Mouse (Mus musculus) thymus, postnatal 0 days (tissue): Measurements from ENCODE around the gene Cdh3. TPM values are rescaled to one million over a fixed set of nuclear protein-coding genes. Genes with fewer than 3 reads are reported as not detected.

Experiments used
- DNase-seq: peaks from one replicate; pipeline ENCODE4 v3.0.0-alpha.2; 2015; ENCODE audit warnings: low spot score
- polyA plus RNA-seq: library from polyadenylated mRNA; unstranded; fragments of >200 nt; fragmentation: Nextera tagmentation; extraction: Ambion mirVana; gene quantifications from 2 replicates; pipeline ENCODE4 v1.2.1, GENCODE M21; 2015

Gene Cdh3
- polyA plus RNA-seq, 1 experiment from 2014 or later: 7.7 TPM

DNA sequence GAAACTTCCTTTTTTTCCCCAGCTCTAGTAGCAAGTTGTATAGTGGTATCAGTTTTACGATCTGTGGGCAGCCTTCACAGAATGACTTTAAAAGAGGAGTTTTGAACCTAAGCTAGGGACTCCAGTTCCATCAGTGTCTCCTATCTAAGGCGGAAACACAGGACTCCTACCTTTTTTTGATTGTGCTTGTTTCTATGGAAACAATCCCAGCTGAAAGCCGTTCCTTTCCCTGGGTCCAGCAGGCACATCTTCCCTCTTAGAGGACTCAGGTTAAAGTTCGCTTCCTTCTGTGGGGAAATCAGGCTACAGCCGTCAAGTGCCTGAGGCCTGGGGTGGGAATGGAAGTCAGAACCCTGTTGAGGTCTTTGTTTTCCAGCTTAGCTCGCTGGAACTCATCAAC, 16.0 kb downstream of the Cdh3 start:
- DNase-seq: no peak

DNA sequence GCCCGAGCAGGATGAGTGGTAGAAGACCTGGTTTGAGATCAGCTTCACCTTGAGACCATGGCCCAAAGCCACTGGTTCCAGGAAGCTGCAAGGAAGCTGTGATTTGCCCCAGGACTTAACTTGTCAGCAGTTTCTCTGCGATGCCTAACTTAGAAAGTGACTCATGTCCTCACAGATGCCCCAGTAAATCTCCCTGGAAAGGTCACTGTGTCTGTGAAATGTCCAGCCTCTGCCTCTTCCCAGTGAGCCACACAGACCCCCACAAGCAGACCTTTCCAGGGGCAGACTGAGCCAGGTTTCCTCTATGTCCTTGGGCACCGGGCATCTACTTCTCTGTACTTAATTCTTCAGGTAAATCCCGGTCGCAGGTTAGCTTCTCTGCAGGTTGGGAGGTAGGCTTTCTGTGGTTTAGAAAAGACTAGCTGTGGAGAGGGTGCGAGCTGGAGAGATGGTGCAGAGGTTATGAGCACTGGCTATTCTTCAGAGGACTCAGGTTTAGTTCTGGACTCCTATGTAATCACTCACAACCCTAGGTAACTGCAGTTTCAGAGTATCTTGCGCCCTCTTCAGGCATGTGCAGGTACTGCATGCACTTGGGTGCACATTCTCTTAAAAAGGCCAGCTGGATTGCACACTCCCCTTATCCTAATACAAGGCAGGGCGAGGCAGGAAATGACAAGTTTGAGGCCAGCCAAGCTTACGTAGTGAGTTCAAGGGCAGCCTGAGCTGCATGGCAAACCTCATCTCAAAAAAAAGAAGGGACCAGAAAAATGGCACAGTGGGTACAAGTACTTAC, 16.7 kb downstream of the Cdh3 start:
- no peak for DNase-seq

DNA sequence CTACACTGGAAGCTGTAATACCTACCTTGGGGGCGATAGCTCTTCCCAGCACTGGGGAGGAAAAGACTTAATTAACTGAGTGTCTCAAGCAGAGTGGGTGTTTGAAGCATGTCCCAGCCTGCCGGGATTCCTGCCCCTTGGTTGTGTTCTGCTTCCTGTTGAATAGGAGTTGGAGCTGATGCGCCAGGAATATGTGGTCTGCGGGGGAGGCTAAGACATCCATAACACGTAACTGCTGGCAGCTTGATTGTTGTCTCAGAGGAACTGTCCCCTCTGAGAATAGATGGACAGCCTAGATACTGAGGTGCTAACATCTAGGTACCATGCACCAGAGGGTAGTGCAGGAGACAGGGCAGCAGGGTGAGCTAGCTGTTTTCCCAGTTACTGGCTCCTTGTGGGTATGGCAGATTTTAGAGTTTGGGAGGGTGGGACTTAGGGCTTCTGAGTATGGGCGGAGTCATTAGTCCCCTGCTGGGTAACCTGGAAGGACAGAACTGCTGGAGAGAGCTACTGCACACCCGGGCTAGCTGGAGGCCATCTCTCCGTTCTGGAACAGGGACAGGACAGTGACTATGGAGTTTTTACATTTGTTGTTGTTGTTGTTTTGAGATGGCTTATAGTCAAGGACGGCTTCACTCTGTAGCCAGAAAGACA, 18.0 kb downstream of the Cdh3 start:
- no peak for DNase-seq

DNA sequence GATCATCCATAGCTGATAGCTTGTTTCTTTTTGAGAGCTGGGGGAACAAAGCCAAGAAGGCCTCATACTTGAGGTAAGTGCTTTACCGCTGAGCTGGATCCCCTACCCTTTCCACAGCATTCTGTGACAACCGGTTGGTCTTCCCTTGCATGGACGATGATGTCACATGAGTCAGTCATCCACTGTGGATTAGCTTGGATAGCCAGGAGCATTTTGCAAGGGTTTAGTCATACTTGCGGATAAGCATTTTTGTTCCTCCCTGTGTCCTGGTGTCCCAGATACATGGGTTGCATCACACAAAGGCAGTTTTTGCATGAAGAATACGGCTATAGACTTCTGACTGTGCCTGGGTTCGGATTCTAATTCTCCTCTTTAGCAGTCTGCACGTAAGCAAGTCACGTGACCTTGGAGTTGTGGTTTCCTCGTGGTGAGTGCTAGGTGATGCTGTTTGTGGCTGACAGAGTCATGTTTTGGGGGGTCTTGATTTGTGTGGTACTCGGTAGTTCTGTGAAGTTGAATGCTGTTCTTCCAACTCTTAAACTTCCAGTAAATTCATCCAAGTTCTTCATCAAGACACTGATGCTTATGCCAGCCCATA, 19.3 kb downstream of the Cdh3 start:
- no peak for DNase-seq

DNA sequence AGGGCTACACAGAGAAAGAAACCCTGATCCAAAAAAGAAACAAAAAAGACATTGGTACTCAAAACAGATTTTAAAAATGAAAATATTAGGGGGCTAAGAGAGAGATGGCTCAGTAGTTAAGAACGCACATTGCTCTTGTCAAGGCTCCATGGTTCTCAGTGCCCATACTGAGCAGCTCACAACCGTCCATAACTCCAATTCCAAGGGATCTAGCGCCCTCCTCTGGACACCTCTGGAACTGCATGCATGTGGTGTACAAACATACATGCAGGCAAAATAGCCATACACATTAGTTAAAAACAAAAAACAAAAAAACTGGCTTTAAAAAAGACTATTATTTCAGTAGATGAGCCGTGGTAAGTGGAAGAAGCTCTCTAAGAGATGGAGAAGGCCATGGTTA, 19.9 kb downstream of the Cdh3 start:
- no peak for DNase-seq

DNA sequence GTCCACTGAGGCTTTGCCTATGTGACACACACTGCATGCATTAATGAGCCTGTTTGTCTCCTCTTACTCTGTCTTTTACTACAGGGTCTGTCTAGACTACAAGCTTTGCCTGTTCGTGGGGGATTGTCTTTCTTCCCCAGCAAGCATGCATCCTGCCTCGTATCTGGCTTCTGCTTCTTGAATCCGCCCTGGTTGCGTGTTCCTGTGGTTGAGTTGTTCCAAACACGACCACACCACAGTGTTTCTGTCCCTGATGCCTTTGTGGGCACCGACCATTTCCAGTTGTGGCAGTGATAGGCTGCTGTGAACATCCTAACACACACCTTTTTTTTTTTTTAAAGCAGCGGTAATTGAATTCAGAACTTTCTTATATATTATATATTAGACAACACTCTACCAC, 23.0 kb downstream of the Cdh3 start:
- no peak for DNase-seq

DNA sequence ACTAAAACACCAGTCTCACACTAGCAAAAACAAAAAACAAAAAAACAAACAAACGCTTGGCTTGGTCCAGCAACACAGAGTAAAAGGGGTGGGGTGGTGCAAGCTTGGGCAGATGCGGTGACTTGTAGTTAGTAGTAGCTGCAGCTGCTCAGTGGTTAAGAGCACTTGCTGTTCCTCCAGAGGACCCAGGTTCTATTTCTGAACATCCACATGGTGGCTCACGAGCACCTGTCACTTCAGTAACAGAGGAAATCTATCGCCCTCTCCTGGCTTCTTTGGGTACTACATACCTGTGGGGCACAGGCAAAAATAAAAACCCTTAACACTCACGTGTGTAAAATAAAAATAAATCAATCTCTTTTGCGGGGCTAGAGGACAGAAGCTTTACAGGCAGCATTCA, 23.8 kb downstream of the Cdh3 start:
- DNase-seq: peak; percentile 84

DNA sequence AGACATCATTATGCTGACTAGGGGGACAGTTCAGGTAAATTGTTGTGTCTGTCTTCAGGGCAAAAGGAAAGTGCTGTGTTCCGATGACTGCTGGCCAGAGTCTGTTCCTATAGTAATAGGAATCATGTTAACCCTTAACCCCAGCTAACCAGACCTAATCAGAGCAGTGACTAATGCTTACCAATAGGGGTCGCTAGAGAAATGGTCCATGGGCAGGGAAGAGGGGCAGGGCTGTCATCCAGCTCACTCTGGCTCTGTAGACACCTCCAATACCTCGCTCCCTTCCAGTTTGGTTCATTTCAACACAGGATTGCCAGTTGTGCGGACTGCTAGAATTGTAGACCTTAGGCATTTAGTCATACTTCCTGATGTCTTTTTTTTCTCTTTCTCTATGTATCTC, 24.8 kb downstream of the Cdh3 start:
- DNase-seq: no peak

DNA sequence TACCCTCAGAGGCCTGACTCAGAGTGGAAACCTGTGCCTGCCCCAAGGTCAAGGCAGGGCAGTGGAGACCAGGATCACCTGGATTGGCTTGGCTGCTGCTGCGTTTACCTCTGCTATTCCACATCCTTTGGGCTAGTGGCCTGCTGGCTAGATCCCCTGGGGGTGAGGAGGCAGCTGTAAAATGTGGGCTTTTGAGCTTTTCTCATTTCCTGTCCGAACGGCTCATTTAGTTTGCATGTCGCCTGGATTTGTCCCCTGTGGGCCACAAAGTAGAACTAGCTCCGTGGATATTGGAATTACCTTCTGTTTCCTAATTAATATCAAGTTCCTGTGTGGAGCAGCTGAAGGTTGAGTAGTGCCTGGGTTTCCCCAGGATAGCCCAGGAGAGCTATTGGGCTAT, 28.5 kb downstream of the Cdh3 start:
- DNase-seq: no peak

DNA sequence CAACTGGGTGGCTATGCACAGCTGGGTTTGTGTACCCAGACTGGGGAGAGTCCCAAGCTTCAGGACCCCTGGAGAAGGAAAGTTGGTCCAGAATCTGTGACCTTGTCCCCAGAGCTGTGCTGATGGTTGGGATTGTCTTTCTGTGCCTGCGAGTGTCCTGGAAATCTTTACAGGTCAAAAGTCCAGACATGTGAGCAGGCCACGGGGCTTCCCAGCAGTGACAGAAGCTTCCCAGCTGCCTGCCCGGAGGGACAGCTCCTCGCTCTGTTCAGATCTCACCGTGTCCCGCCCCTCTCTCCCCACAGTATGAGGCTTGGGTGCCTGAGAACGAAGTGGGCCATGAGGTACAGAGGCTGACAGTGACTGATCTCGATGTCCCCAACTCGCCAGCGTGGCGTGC, 30.3 kb downstream of the Cdh3 start:
- no peak for DNase-seq

DNA sequence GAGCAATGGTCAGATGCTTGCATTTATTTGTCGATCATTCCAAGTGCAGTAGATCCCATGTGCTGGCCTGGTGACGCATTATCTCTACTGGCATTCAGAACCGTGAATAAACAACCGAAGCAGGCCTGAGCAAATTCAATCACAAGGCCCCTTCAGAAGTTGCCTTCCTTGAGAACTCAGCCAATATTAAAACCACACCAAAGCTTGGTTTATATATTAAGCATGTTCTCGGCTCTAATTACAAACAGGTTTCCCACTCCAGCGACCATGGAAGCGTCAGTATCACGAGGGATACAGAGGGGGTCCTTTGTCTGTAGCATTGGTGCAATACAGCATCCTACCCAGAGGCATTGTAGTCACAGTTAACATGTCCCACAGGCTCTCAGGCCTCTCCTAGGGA, 32.4 kb downstream of the Cdh3 start:
- DNase-seq: no peak

DNA sequence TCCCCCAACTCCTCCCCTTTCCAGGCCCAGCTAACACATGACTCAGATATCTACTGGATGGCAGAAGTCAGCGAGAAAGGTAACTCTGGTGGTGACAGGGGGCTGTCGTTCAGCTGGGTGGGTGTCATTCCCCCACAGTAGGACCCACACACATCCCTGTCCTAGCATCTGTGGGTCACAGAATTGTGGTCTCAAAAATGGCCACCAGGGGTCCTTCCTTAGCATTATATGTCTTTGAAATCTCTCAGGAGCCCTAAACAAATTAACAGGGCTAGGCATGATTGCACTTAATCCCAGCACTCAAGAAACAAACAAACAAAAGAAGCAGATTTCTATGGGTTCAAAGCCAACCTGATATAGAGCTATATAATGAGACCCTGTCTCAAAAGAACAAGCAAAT, 34.5 kb downstream of the Cdh3 start:
- DNase-seq: no peak

DNA sequence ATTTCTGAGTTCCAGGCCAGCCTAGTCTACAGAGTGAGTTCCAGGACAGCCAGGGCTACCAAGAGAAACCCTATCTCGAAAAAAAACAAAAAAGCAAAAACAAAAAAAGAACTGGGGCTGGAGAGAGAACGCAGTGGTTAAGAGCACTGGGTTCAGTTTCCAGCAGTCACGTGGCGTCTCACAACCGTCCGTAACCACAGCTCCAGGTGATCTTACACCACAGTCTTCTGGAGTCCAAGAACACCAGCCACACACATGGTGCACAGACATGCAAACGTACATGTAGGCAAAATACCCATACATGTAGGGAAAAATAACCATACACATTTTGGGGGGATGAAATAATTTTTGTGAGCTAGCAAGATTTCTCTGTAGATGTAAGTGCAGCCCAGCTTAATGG, 36.1 kb downstream of the Cdh3 start:
- DNase-seq: peak; percentile 40

DNA sequence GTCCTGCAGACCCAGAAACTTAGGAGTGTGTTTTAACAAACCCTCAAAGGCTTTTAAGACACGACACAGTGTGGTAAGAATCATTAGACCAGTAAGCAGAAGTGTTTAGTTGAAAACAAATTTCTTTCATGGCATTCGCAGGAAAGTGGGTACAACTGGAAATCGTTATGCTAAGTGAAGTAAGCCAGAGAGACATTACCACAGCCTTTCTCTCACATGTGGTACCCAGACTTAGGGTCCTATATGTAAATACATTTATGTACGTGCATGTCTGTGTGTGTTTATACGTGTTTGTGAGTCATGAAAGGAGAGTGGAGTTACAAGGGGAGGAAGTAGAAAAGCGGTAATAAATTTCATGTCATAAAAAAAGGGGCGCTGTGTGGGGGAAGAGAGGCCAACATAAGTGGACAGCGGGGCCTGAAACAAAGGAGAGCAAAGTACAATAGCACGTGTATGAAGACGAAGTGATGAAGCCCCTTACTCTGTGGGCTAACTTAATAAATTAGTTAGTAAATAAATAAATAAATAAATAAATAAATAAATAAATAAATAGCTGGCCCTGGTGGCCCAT, 37.8 kb downstream of the Cdh3 start:
- no peak for DNase-seq

DNA sequence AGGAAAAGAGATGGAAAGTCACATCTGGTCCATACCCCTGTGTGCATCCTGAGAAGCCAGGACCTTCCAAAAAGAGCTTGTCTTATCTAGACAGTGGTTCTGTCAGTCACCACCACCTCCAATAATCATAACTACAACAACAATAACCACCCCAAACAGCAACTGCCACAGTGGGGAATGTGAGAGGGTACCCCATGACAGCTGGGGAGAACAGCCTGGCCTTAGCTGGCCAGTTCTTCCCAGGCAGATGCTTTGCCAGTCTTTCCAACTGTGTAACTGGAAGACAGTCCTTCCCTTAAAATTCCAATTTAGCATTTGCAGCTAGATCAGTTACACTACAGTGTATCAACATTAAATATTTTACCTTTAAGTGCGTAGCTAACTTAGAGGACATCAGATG, 40.2 kb downstream of the Cdh3 start:
- no peak for DNase-seq

DNA sequence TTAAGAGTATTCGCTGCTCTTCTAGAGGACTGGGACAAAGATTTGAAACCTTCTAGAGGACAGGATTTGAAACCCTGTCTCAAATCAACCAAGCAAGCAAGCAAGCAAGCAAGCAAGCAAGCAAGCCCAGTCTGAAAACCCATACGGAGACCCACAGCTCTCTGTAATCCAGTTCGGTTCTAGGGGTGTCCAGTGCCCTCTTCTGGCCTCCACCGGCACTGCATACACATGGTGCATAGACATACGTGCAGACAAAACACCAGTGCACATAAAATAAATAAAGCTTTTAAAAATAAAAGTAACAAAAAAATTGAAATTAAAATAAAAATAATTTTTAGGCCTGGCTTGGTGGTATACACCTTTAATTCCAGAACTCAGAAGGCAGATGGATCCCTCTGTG, 43.3 kb downstream of the Cdh3 start:
- DNase-seq: no peak

DNA sequence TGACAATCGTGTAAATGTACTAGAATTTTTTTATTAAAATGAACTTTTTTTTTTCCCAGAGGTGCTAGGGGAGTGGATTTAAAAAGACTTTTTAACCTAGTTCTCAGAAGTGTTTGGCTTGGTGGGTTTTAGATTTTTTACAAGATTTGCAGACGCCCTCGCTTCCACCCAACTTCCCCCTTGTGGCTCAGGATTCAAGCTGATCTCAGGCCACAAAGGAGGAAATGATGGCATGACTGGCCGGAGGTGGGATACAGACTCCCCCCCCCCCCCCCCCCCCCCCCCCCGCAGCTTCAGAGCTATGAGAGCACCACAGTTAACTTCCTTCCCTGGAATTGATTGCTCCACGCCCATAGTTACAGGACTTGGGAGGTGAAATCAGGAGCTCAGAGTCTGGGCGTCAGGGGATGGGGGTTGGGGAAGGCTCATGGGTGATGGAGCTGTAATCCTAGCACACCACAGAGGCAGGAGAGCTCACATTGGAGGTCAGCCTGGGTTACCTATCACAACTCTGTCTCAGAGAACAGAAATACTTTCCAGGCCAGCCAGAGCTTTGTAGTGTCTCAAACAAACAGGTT, 45.5 kb downstream of the Cdh3 start:
- no peak for DNase-seq

DNA sequence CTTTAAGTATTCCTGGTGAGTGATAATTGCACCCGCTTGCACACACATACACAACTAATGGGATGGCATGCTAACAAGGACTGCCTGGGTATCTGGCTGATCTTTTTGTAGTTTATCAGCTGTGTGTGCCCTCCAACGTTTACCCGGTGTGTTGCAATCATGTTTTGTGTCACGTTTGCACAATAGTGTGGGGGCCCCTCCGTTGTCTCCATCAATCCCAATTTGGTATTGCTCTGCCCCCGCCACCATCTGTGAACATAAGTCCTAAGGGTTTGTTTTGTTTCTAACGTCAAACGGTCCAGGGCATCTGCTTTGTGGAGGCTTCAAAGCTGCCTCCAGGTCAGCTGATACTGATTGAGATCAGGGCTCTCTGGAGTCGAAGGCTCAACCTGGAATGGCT, 49.2 kb downstream of the Cdh3 start:
- DNase-seq: no peak

DNA sequence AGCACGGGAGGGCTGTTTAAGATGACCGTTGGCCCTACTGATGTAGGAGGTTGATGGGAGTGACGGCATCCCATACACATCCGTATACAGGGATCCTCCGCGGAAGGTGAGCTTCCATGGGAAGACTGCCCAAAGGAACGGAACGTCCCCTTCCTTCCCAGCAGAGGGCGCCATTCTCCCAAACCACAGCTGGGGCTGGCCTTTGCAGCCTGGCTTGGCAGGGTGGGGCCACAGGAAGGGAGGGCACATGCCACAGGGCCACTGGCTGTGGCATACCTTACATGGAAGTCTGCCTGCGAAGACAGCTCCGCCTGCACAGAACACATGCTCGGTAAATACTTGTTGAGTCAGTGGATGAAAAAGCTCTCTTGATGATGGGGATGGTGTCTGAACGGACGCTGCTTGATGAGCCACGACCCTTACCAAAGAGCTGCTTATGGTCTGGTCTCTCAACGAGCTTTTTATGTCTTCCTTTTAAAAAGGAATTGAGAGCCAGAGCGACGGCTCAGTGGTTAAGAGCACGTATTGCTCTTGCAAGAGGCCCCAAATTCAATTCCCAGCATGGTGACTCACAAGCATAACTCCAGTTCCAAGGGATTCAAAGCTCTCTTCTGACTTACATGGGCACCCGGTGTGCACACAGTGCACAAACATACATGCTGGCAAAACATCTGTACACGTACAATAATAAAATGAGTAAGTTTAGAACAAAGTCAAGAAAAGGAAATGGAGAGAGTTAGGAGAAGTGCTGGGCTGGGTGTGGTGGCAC, 50.6 kb downstream of the Cdh3 start:
- DNase-seq: peak; percentile 77

DNA sequence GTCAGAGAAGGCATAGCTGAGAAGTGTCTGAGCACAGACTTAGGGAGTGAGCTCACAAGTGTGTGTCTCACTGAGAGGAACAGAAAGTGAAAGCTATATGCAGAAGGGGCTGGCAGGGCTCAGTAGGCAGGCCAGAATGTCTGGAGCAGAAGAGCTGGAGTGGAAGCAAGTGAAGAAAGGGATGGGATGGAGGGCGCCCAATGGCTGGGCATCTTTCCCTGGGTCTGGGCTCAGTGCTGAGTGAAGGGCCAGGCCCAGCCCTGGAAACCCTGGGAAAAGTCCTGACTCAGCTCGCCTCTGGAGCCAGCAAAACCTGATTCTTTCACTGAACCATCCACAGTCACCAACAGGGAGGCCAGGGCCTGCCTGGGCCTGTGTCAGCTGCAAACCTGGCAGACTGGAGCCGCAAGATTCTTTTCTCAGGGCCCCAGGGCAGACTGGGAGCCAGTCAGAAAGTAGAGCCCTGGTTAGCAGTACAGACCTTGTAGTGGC, 53.0 kb downstream of the Cdh3 start:
- no peak for DNase-seq

DNA sequence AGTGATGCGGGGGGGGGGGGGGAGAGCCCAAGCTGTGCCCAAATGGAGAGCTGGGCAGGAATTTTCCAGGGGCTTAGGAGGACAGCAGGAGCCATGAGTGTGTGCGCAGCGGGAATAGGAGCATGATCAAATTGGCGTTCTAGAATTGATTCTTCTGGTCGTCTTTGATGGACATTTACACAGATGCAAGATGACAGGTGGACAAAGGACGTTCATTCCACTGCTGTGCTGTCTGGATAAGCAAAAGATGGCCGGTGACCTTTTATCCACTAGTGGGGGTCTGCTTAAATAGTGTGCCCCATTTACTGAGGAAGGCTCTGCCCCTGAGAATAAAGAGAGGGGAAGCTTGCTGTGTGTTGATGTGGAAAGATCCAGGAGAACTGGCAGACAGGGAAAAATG, 58.3 kb downstream of the Cdh3 start:
- no peak for DNase-seq
